Mouse (Mus musculus) gastrocnemius, postnatal 14 days (tissue): ENCODE measurements around the gene Chit1. TPM values are rescaled to one million over a fixed set of nuclear protein-coding genes. Genes with fewer than 3 reads are reported as not detected.

Source experiments
- DNase-seq: peaks from one replicate; pipeline ENCODE4 v3.0.0; 2021; ENCODE audit warnings: mixed read lengths
- intact Hi-C: fragments of 180-260 bp; cut with DNase I; formaldehyde crosslinking; loops from one replicate; pipeline ENCODE4 v1.15.1; 2025; ENCODE audit warnings: low total_unique reads
- total RNA-seq, 2 experiments: library from RNA; stranded (reverse); gene quantifications; 2 replicates each; pipeline ENCODE4 v1.2.3; 2021

Chit1 gene
- total RNA-seq, 2 experiments from 2014 or later: not detected

GRCm38 (mm10) chr1:134195979-134196378, 84.9 kb downstream of the Chit1 start:
- intact Hi-C loops: loop anchor here (5.0 kb wide), 1 partner anchor 44 kb away; no protein-coding TSS in a partner anchor
- DNase-seq: peak; percentile 82

- intact Hi-C loops: loop anchor here (5.0 kb wide), 1 partner anchor 44 kb away; no protein-coding TSS in a partner anchor
- DNase-seq: peak; percentile 77
These were observed 85.3 kb downstream of the Chit1 start for GRCm38 (mm10) chr1:134196386-134196785.

GRCm38 (mm10) chr1:134197325-134197982, 86.4 kb downstream of the Chit1 start:
- intact Hi-C loops: loop anchor here (5.0 kb wide), 1 partner anchor 45 kb away; no protein-coding TSS in a partner anchor
- DNase-seq: no peak

DNA sequence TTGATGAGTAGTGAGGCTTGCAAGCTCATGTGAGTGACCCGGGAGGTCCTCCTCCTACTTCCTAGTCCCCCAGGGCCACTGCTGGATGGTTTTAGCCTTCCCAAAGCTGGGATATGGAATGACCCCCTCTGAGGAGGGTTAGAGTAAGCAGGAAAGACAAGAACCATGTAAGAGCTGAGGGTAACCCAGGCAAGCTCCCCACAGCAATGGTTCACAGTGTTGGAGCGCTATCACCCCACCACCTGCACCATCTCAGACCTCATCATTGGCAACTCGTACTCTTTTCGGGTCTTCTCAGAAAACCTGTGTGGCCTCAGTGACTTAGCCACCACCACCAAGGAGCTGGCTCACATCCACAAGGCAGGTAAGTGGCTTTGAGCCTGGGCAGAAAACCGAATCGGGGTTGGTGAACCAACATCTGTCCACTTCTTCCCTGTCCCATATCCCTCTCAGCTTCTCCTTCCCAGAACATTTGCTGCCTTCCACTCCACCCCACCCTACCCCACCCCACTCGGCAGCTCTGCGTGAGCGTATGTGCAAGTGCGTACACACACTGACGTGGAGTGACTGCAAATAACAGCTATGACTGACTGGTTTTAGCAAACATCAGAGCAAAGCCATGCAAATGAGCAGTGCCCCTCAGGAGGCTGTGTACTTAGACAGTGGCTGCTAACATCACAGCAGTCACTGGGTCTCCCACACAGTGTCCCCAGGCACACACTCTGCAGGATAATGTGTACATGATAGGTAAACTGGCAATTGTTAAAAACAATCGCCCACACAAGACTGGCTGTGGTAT, 87.4 kb downstream of the Chit1 start:
- intact Hi-C loops: loop anchor here (5.0 kb wide), 1 partner anchor 46 kb away; no protein-coding TSS in a partner anchor
- no peak for DNase-seq

- DNase-seq: no peak
- intact Hi-C loops: loop anchor here (5.0 kb wide), 2 partner anchors 37 to 122 kb away; partner anchors contain the start of gene Adora1
These were observed 89.4 kb downstream of the Chit1 start for GRCm38 (mm10) chr1:134200481-134200880.

Other genes with a start within 250 kb of the Chit1 start
- gene Optc, start 203.2 kb upstream of the Chit1 start, total RNA-seq: under 1 TPM; 0.18 TPM
- gene Prelp, start 189.8 kb upstream of the Chit1 start, total RNA-seq: 10 to 100 TPM; 15.6 to 18.4 TPM
- 100 to 1,000 TPM; 197 to 203 TPM for gene Fmod, start 74.0 kb upstream of the Chit1 start, total RNA-seq
- gene Btg2, start 32.1 kb upstream of the Chit1 start, total RNA-seq: 10 to 100 TPM; 19.7 to 44.2 TPM
- gene Chil1, start 70.9 kb downstream of the Chit1 start, total RNA-seq: 1 to 10 TPM; 1.4 to 2.0 TPM
- 100 to 1,000 TPM; 716 to 830 TPM for gene Mybph, start 82.2 kb downstream of the Chit1 start, total RNA-seq
- gene Adora1, start 124.2 kb downstream of the Chit1 start, total RNA-seq: under 1 TPM; 0.58 to 0.78 TPM
- 10 to 100 TPM; 67.9 to 75.3 TPM for gene Myog, start 178.7 kb downstream of the Chit1 start, total RNA-seq
- 1 to 10 TPM; 4.3 to 6.7 TPM for gene Ppfia4, start 221.7 kb downstream of the Chit1 start, total RNA-seq